Mouse (Mus musculus): Measurements from ENCODE around the gene Ccz1. TPM values are rescaled to one million over a fixed set of nuclear protein-coding genes. Genes with fewer than 3 reads are reported as not detected.

The Ccz1 gene
- polyA plus RNA-seq, 2 experiments, result 48.2 to 77.1 TPM

DNA sequence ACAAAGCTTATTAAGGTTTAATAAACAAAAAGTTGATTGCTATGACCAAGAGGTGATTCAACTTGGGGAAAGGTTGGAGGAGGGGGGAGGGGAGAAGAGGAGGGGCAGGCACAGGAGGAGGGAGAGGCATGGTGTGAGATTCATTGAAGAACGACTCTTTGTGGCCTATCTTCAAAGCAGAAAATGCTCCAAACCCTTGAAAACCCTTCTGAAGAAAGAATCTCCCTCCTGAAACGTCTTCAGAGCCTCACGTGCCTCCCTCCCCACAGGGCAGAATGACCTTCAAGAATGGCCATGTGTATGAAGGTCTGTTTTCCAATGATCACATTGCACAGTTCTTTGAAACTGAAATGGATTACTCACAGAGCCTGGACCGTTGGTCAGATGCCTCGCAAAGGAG lies 64.7 kb downstream of the Ccz1 start:
- DNase-seq (ENCODE audit: low spot score) (no peak), ATAC-seq (ENCODE audit: low FRiP score, low read depth) (no peak)
- H3K27ac ChIP-seq (replicated peaks; ENCODE audit: low read depth, low read length), result no peak overlapping the region
- WGBS, result 39% methylated on average over 5 of the region's 5 CpGs
- no peak overlapping the region for H3K4me2 ChIP-seq (replicated peaks; ENCODE audit: low read depth, low read length, severe bottlenecking)
- no peaks in the 10 kb centered on the region for H3K9me3 ChIP-seq (ENCODE audit: control insufficient read depth, low read length)
- H3K9ac ChIP-seq (ENCODE audit: low read depth, low read length, severe bottlenecking), result no peak overlapping the region
- H3K4me3 ChIP-seq (replicated peaks; ENCODE audit: low read length), result no peak overlapping the region
- no peaks in the 10 kb centered on the region for H3K27me3 ChIP-seq (ENCODE audit: control insufficient read depth, insufficient read depth, low read length)
- TF ChIP-seq POLR2A (IDR thresholded peaks at IDR 0.05; ENCODE audit: borderline replicate concordance, extremely low read depth, insufficient read depth, insufficient read length), result no peak
- no peaks in the 10 kb centered on the region for H3K4me1 ChIP-seq (ENCODE audit: control insufficient read depth, insufficient read depth, low read length)
- H3K36me3 ChIP-seq (ENCODE audit: control insufficient read depth, insufficient read depth, low read length), result no peaks in the 10 kb centered on the region

DNA sequence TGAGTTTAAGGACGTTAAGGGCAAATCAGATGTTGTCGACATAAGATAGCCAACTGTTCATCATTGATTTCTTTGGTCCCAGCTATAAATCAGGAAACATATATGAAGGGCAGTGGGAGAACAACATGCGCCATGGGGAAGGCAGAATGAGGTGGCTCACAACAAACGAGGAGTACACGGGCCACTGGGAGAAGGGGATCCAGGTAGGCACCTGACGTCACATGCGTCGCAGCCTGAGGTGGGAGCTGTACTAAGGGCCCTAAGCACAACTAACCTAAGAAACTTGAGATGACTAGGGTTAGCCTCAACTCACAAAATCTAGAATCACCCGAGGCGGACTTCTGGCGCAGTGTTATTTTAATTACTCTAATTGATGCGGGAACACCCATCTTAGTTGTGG lies 66.3 kb downstream of the Ccz1 start:
- Histone ChIP-seq H3K27me3 (ENCODE audit: control insufficient read depth, insufficient read depth, low read length) (no peaks in the 10 kb centered on the region), H3K4me2 (replicated peaks; ENCODE audit: low read depth, low read length, severe bottlenecking) (no peak overlapping the region), H3K4me3 (replicated peaks; ENCODE audit: low read length) (no peak overlapping the region), H3K9ac (ENCODE audit: low read depth, low read length, severe bottlenecking) (no peak overlapping the region), H3K4me1 (ENCODE audit: control insufficient read depth, insufficient read depth, low read length) (no peaks in the 10 kb centered on the region), H3K27ac (replicated peaks; ENCODE audit: low read depth, low read length) (no peak overlapping the region), H3K36me3 (ENCODE audit: control insufficient read depth, insufficient read depth, low read length) (no peaks in the 10 kb centered on the region), H3K9me3 (ENCODE audit: control insufficient read depth, low read length) (no peaks in the 10 kb centered on the region)
- DNase-seq (ENCODE audit: low spot score) (no peak), ATAC-seq (ENCODE audit: low FRiP score, low read depth) (no peak)
- no peak for TF ChIP-seq POLR2A (IDR thresholded peaks at IDR 0.05; ENCODE audit: borderline replicate concordance, extremely low read depth, insufficient read depth, insufficient read length)
- WGBS, result 81% methylated on average over 12 of the region's 12 CpGs

DNA sequence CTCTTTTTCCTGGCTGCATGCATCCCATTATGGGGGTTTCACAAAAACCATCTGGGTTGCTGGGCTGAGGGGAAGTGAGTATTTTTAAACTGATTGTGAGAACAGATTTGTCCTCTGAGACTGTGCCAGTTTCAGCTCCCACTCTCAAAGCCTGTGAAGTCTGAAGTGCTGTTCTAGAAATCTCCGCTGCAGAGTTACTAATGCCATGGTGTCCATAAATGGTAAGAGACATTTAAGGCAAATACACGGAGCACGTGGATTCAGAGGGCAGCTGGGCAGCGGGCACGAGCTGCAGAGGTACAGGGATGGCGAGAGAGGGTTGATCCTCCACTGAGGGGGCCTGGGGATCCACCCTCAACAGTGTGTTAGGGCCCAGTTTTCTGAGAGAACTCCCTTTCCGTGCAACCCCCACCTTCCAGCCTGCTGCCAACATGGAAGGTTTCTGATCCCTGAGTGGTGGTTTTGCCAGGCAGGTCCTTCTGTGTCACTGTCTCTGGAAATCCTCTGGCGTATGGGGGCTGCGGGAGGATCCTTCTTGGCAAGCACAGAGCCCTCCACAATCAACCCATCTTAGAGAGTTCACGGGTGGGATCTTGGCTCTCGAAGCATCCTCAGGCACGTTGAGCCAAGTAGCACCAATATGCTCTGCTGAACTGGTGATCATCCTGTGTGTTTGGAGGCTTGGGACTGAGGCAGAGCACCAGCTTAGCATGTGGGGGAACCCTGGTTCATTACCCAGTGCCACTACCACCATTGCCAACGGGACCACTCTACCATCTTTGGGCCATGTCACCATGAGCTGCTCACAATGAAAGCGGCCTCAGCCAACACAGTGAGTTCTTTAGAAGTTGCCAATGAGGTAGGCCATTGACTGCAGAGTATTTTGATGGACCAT lies 71.2 kb downstream of the Ccz1 start:
- TF ChIP-seq POLR2A (IDR thresholded peaks at IDR 0.05; ENCODE audit: borderline replicate concordance, extremely low read depth, insufficient read depth, insufficient read length), result no peak
- Histone ChIP-seq H3K9me3 (ENCODE audit: control insufficient read depth, low read length) (no peaks in the 10 kb centered on the region), H3K9ac (ENCODE audit: low read depth, low read length, severe bottlenecking) (no peak overlapping the region), H3K27ac (replicated peaks; ENCODE audit: low read depth, low read length) (no peak overlapping the region), H3K36me3 (ENCODE audit: control insufficient read depth, insufficient read depth, low read length) (no peaks in the 10 kb centered on the region), H3K4me2 (replicated peaks; ENCODE audit: low read depth, low read length, severe bottlenecking) (no peak overlapping the region), H3K4me1 (ENCODE audit: control insufficient read depth, insufficient read depth, low read length) (no peaks in the 10 kb centered on the region), H3K4me3 (replicated peaks; ENCODE audit: low read length) (no peak overlapping the region), H3K27me3 (ENCODE audit: control insufficient read depth, insufficient read depth, low read length) (no peaks in the 10 kb centered on the region)
- ATAC-seq (ENCODE audit: low FRiP score, low read depth), result no peak
- no peak for DNase-seq (ENCODE audit: low spot score)
- 84% methylated on average over 14 of the region's 14 CpGs for WGBS

DNA sequence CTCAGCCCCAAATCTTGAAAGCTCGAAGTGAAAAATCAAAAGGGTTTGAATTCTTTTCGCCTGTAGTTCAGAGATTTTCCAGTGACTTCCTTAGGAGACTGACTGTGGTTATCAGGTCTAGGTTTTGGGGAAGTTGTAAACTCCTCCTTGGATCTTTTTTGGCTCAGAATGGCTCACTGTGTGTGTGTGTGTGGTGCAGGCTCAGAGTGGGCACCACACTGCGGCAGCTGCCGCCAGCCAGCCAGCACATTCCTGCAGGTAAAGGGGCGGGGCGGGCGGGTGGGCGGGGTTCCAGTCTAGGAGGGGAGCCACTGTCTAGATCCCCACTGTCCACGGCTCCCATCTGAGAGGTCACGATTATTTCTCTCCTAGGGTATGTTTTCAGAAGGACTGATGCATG lies 73.1 kb downstream of the Ccz1 start:
- 12% methylated on average over 10 of the region's 10 CpGs for WGBS
- no peaks in the 10 kb centered on the region for H3K36me3 ChIP-seq (ENCODE audit: control insufficient read depth, insufficient read depth, low read length)
- ATAC-seq (ENCODE audit: low FRiP score, low read depth) (no peak), DNase-seq (ENCODE audit: low spot score) (no peak)
- H3K9ac ChIP-seq (ENCODE audit: low read depth, low read length, severe bottlenecking), result no peak overlapping the region
- TF ChIP-seq POLR2A (IDR thresholded peaks at IDR 0.05; ENCODE audit: borderline replicate concordance, extremely low read depth, insufficient read depth, insufficient read length), result no peak
- H3K27me3 ChIP-seq (ENCODE audit: control insufficient read depth, insufficient read depth, low read length), result no peaks in the 10 kb centered on the region
- H3K4me1 ChIP-seq (ENCODE audit: control insufficient read depth, insufficient read depth, low read length), result no peaks in the 10 kb centered on the region
- H3K4me2 ChIP-seq (replicated peaks; ENCODE audit: low read depth, low read length, severe bottlenecking), result no peak overlapping the region
- H3K9me3 ChIP-seq (ENCODE audit: control insufficient read depth, low read length), result no peaks in the 10 kb centered on the region
- no peak overlapping the region for H3K27ac ChIP-seq (replicated peaks; ENCODE audit: low read depth, low read length)
- H3K4me3 ChIP-seq (replicated peaks; ENCODE audit: low read length), result no peak overlapping the region

Other genes with a start within 250 kb of the Ccz1 start
- gene Eif2ak1, start 197.1 kb downstream of the Ccz1 start, polyA plus RNA-seq (2012; rRNA removed), result 24.7 and 25.8 TPM in 2 replicates
- gene Eif2ak1, start 197.1 kb downstream of the Ccz1 start, polyA plus RNA-seq (2014; fragmentation: Nextera tagmentation; extraction: Ambion mirVana), result 40.6 and 44.8 TPM in 2 replicates
- gene Ankrd61, start 117.2 kb downstream of the Ccz1 start, polyA plus RNA-seq (2012; rRNA removed), result 0.36 and 0.54 TPM in 2 replicates
- gene Ankrd61, start 117.2 kb downstream of the Ccz1 start, polyA plus RNA-seq (2014; fragmentation: Nextera tagmentation; extraction: Ambion mirVana), result 0.21 and 0.33 TPM in 2 replicates
- gene Aimp2, start 105.0 kb downstream of the Ccz1 start, polyA plus RNA-seq (2012; rRNA removed), result 93.0 and 94.1 TPM in 2 replicates
- gene Aimp2, start 105.0 kb downstream of the Ccz1 start, polyA plus RNA-seq (2014; fragmentation: Nextera tagmentation; extraction: Ambion mirVana), result 108 and 109 TPM in 2 replicates
- 15.3 and 17.5 TPM in 2 replicates for gene Pms2, start 104.9 kb downstream of the Ccz1 start, polyA plus RNA-seq (2012; rRNA removed)
- 25.9 and 27.0 TPM in 2 replicates for gene Pms2, start 104.9 kb downstream of the Ccz1 start, polyA plus RNA-seq (2014; fragmentation: Nextera tagmentation; extraction: Ambion mirVana)
- gene Gm42421, start 86.7 kb downstream of the Ccz1 start, polyA plus RNA-seq (2012; rRNA removed), result 1.6 TPM in 2 replicates
- gene Gm42421, start 86.7 kb downstream of the Ccz1 start, polyA plus RNA-seq (2014; fragmentation: Nextera tagmentation; extraction: Ambion mirVana), result 0.76 and 1.6 TPM in 2 replicates
- gene Rsph10b, start 81.8 kb downstream of the Ccz1 start, polyA plus RNA-seq (2012; rRNA removed), result 2.6 and 4.4 TPM in 2 replicates
- 2.8 and 3.2 TPM in 2 replicates for gene Rsph10b, start 81.8 kb downstream of the Ccz1 start, polyA plus RNA-seq (2014; fragmentation: Nextera tagmentation; extraction: Ambion mirVana)
- not detected in 2 replicates for gene Ocm, start 11.8 kb upstream of the Ccz1 start, polyA plus RNA-seq (2012; rRNA removed)
- gene Ocm, start 11.8 kb upstream of the Ccz1 start, polyA plus RNA-seq (2014; fragmentation: Nextera tagmentation; extraction: Ambion mirVana), result not detected in 2 replicates
- 8.2 and 10.1 TPM in 2 replicates for gene Lmtk2, start 85.6 kb upstream of the Ccz1 start, polyA plus RNA-seq (2012; rRNA removed)
- 3.6 and 4.3 TPM in 2 replicates for gene Lmtk2, start 85.6 kb upstream of the Ccz1 start, polyA plus RNA-seq (2014; fragmentation: Nextera tagmentation; extraction: Ambion mirVana)
- 0.18 and 0.23 TPM in 2 replicates for gene Bhlha15, start 175.4 kb upstream of the Ccz1 start, polyA plus RNA-seq (2012; rRNA removed)
- gene Bhlha15, start 175.4 kb upstream of the Ccz1 start, polyA plus RNA-seq (2014; fragmentation: Nextera tagmentation; extraction: Ambion mirVana), result 0.22 and 0.29 TPM in 2 replicates
- 34.7 and 39.7 TPM in 2 replicates for gene Tecpr1, start 208.7 kb upstream of the Ccz1 start, polyA plus RNA-seq (2012; rRNA removed)
- gene Tecpr1, start 208.7 kb upstream of the Ccz1 start, polyA plus RNA-seq (2014; fragmentation: Nextera tagmentation; extraction: Ambion mirVana), result 18.6 and 21.2 TPM in 2 replicates
- gene Bri3, start 229.6 kb upstream of the Ccz1 start, polyA plus RNA-seq (2012; rRNA removed), result 90.6 and 107 TPM in 2 replicates
- 119 and 131 TPM in 2 replicates for gene Bri3, start 229.6 kb upstream of the Ccz1 start, polyA plus RNA-seq (2014; fragmentation: Nextera tagmentation; extraction: Ambion mirVana)